Mouse (Mus musculus) urinary bladder, postnatal 25 days (tissue): ENCODE measurements at regions not wholly inside any gene's neighbourhood (a gene's known extent, or its start where the extent isn't known, plus 50 kb on each side); places are given as distances from the start of the nearest gene placed in this dataset.

Source experiments
- DNase-seq: peaks from one replicate; pipeline ENCODE4 v3.0.0; 2022; ENCODE audit warnings: low spot score

- DNase-seq = no peak
These were observed 152.7 kb downstream of the Drd1 start for GRCm38 (mm10) chr13:53902831-53903230.

DNA sequence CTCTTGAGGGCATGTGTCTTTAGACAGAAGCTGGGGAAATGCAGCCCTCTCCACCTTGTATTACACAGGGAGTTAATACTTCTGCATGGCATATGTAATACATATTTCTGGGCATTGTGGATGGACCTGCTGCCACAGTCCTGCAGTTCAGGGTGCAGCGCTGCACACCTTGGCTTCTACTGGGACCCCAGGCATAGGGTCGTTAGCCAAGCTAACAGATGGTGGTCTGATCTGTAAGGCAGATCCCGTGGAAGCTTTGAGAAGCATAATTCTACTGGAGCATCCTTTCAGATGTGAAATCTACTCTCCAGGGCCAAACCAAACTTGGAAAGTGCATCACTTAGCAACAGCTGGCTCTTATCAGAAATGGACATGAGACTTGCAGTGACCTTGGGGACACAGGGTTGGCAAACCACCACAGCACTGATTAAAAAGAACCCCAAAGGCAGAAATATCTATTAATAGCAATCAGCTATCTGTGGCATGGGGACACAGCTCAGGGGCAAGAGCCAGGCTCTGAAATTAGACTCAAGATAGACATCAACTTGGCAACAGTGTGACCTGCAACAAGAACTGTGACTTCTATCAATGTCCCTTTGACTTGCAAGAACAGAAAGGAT, 155.0 kb downstream of the Drd1 start:
- DNase-seq = no peak

DNA sequence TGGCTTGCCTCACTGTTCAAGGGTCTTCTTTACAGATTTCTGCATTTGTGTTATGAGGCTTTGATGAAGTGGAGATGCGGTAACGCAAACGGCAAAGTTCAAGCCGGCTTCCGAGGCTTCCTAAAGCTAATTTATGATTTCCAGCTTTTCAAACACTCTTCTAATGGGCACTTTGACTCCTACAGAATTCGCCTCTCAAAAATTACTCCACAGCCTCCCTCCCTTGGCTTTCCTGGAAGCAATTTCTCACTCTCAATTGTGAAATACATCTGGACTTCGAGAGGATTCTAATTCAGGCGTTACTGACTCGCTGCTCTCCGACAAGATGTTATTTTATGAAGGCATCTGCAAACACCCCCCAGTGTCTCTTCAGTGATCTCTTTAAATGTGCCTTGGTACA, 157.2 kb downstream of the Drd1 start:
- DNase-seq = no peak

GRCm38 (mm10) chr13:53897176-53897575, 158.3 kb downstream of the Drd1 start:
- no peak for DNase-seq

DNA sequence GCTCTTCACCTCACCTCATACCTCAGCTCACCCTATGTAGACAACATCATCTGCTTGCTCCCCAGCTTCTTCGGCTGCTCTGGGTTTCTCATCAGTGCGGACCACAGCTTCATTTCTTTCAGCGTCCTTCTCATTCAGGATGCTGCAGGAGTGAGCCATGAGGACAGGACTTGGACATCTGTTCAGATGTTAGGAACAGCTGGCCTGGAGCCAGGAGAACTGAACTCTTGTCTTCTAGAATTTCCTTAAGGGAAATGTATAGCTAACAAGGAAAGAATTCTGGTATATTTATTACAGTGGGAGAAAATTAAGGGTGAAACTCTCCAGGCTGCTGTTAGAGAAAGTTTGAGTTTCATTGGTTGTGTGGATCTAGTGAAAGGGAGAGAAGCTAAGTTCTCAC, 167.1 kb downstream of the Drd1 start:
- no peak for DNase-seq

GRCm38 (mm10) chr13:53885756-53886155, 169.7 kb downstream of the Drd1 start:
- no peak for DNase-seq

DNA sequence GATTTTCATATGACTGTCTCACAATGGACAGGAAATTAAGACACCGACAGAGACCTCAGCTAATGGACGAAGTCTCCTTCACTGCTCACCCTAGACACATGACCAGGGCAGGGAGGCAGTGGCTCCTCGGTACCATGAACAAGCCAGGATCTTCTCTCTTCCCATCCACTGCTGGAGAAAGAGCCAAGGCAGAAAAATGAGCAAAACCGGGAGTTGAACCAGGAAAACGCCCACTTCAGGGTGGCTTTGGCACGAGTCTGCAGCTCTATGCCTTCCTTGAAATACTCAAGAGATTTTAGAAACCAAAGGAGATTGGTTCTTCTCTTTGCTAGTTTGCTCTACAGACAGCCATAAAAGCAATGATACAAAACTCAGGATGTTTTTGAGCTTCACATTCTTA, 172.3 kb downstream of the Drd1 start:
- no peak for DNase-seq

GRCm38 (mm10) chr13:53880466-53881250, 174.8 kb downstream of the Drd1 start:
- no peak for DNase-seq

DNA sequence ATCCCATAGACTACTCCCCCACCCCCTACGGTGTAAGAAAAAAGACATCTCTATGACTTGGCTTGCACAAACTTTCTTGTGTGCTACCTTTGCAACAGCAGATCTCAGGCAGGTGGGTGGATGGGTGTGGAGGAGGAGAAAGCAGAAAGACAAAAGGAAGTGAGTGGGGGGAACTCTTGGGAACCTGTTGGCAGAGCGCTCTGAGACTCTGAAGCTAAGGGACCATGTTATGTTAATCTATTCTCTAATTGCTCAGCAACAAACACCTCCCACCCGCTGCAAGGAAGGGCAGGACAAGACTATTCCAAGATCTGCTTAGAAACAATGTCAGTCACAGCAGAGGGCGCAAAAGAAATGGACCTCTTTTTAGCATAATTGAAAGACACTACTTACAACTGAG, 180.0 kb downstream of the Drd1 start:
- DNase-seq = no peak

GRCm38 (mm10) chr13:53865323-53865722, 190.2 kb downstream of the Drd1 start:
- DNase-seq = no peak

GRCm38 (mm10) chr13:53862336-53862735, 193.2 kb downstream of the Drd1 start:
- DNase-seq = no peak

GRCm38 (mm10) chr13:53854196-53854595, 201.3 kb downstream of the Drd1 start:
- DNase-seq = no peak

- no peak for DNase-seq
These were observed 205.4 kb downstream of the Drd1 start for GRCm38 (mm10) chr13:53850146-53850545.

DNA sequence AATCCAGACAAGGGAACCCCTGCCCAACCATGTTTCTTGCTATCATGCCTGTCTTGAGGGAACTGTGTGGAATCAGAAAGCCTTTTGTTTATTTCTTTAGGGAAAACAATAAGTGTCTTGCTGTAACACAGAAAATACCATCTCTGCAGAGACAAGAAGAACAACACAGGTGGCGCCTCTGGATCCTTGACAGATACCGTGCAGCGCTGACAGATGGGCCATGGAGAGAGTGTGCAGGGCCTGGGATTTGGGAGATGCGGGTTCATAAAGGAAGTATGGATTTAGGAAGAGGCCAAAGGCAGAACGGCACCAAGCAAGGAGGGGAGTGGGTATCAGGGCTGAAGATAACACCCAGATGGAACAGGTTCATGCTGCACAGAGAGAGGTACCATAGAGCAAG, 209.3 kb downstream of the Drd1 start:
- DNase-seq = no peak

DNA sequence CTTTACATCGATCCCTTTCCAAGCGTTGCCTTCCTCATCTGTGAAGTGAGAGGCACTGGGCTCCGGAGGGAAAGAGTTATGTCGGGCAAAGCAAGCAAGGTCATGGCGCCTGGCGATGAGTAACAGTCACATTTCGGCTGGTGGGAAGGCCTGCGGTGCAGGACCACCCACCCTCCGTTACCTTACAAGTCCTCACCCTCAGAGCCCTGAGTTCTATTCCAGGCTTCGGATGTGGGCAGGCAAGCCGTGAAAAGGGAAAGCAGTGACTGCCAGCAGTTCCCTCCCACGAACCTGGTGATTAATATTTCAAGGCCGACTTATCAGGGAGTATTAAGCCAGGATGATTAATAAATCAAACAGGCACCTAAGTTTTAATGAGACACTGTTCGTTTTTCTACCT, 209.7 kb downstream of the Drd1 start:
- DNase-seq = no peak

DNA sequence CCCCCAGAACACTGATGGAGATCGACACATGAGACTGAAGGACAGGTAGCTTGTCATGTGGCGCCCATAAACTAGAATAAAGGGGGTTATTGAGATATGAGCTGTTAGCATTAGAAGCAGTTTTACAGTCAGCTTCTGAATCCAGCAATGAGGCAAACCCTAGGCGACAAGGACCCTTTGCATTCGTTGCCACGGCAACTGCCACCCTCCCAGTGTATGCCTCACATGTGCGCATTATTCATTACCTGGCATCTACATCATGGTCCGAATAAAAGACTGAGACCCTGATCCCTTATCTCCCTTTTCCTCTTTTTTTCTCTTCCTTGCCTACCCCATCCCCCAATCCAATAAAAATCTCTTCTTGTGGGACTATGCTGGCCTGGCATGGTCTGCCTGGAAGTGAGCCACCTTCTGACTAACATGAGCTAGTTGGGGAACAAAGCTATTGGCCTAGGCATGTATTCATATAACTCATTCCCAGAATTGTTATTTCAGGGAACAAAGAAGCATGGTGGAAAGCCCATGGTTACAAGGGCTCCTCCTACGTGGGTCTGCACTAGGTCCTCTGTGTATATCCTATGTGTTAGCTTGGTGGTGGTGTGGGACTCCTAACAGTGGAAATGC, 229.4 kb downstream of the Drd1 start:
- DNase-seq = no peak

DNA sequence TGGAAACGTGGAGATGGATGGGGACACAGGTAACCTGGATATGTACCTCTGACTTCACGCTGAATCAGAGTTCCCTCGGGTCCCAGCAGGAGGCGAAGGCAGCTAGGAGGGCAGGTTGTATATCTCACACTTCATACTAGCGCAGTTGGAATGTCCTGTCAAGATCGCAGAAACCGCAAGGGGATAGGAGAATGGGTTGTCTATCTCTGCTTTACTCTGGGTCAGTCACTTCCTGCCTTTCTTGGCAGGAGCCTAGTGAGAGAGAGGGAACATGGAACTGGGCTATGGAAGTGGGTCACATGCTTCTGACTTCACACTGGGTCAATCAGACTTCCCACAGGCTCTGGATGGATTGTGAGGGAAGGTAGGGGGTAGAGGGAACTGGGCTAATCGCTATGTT, 233.4 kb downstream of the Drd1 start:
- DNase-seq = no peak

DNA sequence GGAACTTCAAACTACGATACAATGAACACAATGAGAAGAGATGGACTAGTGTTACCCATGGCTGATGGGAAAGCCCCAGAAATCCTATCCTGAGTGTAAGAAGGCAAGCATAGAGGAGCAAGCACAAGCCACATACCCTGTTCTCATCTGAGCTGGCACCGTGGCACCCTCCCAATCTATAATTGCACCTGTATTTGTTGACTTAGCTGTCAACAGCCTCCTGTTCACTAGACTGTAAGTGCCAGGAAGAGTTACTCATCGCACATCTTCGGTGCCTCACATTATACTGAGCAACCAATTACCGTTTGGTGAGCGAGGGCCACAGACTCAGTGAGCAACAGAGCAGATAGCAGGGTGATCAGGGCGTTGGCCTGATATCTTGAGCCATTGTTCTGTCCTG, 239.9 kb downstream of the Drd1 start:
- DNase-seq = no peak

DNA sequence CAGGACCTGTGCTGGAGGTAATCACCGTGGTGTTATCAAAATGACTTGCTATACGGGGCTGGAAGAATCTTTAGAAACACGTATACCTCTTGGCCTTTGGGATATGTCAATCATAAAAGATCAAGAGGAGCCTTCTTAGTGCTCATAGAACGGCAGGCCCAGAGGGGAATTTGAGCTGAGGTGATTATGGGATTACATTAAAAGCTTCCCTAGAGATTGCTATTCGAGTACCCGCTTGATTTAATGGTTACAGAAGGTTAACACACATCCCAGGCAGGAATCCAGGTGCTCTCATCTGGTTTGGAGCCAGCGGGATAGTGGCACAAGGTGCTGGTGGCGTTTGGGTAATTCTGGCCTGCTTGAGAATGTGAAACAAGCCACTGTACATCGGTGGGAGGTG, 241.4 kb downstream of the Drd1 start:
- DNase-seq = no peak

DNA sequence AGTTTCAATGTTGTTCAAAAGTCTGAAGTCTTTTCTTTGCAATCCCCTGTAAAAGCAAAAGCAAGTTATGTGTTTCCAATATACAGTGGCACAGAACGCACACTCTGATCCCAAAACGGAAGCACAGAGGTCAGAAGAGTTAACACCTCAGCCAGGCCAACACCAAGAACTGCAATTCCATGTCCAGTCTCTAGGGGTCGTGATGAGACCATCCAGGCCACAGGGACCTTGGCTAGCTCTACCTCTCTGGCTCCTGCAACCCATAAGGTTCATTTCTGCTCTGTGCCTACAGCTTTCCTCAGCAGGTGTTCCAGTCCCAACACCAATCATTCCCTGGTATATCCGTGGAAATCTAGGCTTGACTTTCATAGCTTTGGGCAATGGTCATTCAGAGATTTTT, 243.6 kb downstream of the Drd1 start:
- DNase-seq = no peak

- DNase-seq = no peak
These were observed 244.4 kb downstream of the Drd1 start for GRCm38 (mm10) chr13:53811151-53811550.

DNA sequence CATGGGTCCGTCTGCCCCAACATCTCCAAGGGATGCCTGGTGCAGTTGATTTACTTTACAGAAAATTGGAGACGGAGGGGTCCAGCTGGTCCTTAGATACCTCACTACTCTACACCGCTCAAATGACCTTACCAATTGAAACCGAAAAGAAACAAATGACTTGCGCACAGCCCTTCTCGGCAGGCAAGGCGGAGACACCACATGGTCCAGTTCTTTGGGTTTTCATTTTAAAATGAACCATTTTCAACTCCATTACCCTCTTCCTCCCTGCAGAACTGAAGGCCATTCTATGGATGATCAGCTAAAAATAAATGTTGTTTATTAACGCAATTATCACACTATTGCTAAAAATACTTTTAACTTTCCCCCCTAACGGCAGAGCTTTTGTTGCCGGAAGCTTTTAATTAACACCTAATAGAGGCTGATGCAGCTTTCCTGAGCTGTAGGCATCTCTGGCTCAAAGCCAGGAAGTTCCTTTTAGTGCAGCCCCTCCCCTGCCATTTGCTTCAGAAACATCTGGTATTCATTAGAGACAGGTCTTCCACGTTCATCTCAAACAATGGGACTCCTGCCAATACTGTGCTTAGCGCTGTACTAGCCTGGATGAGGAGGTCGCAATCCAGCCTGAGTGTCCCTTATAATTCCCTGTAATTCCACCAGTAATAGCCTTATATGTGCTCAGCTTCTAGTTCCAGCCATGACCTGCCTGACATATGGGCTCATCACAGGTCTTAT, 247.5 kb downstream of the Drd1 start:
- DNase-seq = no peak

GRCm38 (mm10) chr13:53805872-53806271, 249.6 kb downstream of the Drd1 start:
- no peak for DNase-seq
